Mouse (Mus musculus) layer of hippocampus, adult 9-11 months (tissue): ENCODE measurements around the gene Stau1.

Experiments used
- DNase-seq: peaks from one replicate; pipeline ENCODE4 v3.0.0; 2022

The Stau1 gene

GRCm38 (mm10) chr2:166906523-166907182 is 89.4 kb downstream of the Stau1 start:
- DNase-seq, result peak; percentile 16

GRCm38 (mm10) chr2:166905711-166906522 is 90.2 kb downstream of the Stau1 start, which contains the start of gene Cse1l:
Cse1l (plus strand) TSS chr2:166906040.
- DNase-seq, result peak; percentile 97

- DNase-seq, result no peak
Measured at GRCm38 (mm10) chr2:166903719-166904282, 92.3 kb downstream of the Stau1 start.

- DNase-seq, result no peak
Measured at GRCm38 (mm10) chr2:166900792-166901505, 95.2 kb downstream of the Stau1 start.

- DNase-seq, result no peak
Measured at GRCm38 (mm10) chr2:166899746-166900145, 96.4 kb downstream of the Stau1 start.

GRCm38 (mm10) chr2:166899161-166899560 is 96.9 kb downstream of the Stau1 start:
- DNase-seq, result no peak
